Mouse (Mus musculus) frontal cortex, postnatal 14 days (tissue): Measurements from ENCODE around the gene Unc45b.
A peak's percentile ranks its signal among the peaks of the same experiment; 100 is the strongest.
"Not testable (repeated sequence)": the region's sequence is repeated elsewhere in the genome, so short reads cannot be mapped to it uniquely, and the experiment has no call there.

Experiments used
- DNase-seq, 2 experiments: peaks; one replicate each; pipeline ENCODE4 v3.0.0; 2022; ENCODE audit warnings: low spot score in 2 of 2

Gene Unc45b

DNA sequence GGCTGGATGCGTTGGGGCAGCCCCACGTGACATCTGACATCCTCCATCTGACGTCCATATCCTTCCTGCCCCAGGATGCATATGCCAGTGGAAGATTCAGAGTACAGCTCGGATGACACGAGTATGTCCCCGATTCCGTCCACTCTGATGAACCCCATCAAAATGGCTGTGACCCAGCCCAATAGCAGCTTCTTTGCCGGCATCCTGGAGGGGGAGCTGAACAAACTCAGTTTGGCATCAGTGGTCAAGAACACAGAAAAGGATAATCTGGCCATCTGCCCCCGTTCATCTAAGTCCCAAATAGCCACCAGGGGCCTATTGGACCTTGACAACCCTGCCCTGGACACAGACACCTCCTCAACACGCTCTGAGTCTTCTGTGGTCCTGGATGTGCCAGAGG, 12.9 kb upstream of the Unc45b start:
- no peak for DNase-seq

DNA sequence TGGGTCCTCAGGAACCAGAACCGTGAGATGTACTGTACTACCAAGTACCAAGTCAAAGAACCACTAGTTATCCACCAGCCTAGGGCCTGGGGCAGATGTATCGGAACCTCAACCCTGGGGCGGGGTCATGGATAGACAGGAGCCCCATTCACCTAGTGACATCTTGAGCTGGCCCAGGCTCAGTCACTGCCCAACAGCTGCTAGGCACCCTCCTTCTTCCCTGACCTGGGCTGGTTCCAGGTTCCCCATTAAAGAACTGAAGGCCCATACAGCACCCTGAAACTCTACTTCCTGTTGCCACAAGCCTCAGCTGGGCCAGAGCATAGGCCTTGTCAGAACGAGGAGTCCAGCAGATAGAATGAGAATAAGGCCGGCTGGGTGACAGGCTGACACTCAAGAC, 10.6 kb upstream of the Unc45b start:
- no peak for DNase-seq

DNA sequence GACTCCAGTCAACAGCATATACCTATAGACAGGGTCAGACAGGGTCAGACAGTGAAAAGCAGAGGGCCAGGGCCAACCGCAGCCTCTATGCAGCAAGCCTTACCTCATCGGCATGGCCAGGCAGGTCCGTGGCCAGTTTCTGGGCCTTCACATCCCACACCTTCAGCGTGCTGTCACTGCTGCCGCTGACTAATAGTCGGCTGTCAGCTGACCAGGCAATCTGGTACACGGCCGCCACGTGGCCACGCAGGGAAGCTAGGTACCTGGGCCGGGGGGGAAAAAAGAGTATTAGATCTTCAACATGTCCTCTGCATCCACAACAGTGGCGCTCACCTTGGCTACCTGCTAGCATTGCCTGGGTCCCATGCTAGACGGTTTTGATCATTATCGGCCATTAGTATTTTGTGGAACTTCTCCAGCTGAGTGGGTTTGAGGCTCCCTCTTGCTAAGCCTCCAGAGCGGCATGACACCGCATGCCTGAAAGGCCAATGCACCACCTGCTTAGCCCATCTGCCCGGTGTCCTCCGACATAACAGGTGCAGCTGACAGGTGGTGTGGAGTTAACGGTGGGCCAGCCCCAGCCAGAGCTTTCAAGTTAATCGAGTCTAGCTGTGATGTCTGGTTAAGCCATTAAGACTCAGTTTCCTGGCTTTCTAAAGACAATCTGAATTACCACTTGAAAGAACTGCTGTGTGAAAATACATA, 8.6 kb upstream of the Unc45b start:
- no peak for DNase-seq

GRCm38 (mm10) chr11:82904952-82905351, 5.4 kb upstream of the Unc45b start:
- no peak for DNase-seq

- DNase-seq: no peak
These were observed 4.5 kb upstream of the Unc45b start for GRCm38 (mm10) chr11:82905816-82906215.

DNA sequence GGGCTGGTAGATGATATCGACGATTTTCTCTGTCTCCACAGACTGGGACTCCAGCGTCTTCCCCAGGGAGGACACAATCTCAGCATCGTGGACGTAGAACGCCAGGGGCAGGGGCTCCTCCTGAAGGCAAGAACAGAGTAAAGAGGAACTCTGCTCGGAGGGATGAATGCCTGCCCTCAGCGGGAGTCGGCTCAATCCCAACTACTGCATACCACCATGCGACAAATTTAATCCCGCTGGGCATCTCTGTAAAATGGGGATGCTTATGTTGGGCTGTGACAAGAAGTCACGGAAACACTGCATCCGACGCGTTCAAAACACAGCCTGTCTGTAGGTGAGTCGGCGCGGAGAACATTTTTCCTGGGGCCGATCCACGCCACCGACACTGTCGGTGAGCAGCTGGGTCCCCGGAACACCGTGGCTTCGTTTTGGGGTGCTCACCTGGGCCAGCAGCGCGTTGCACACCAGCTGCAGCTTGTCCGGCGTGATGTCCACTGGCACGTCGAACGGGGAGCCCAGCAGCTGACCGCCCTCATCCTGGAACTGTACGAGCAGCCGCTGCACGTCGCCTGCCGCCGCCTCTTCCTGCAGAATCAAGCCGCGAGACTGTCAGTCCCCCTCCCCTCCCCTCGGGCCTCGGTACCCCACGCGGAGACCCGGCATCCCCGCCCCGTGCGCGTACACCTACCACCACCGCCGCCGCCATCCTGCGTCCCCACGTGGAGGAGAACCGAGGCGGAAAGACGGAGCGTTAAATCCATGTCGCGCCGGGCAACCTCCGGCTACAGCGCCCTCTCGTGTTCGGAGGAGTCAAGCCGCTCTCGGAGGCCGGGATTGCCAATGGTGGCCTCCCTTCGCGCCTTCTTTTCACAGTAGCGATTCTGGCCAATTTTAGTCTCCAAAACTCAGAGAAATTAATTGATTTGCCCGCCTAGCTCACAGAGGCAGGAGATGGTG, 2.4 kb upstream of the Unc45b start, which contains the start of gene Nle1:
Gene Nle1, minus strand, starts transcription at position 761 of the 957 bp plus-strand sequence.
- peak; percentile 79 to 92 for DNase-seq

- no peak for DNase-seq
These were observed 1.8 kb upstream of the Unc45b start for GRCm38 (mm10) chr11:82908608-82908989.

DNA sequence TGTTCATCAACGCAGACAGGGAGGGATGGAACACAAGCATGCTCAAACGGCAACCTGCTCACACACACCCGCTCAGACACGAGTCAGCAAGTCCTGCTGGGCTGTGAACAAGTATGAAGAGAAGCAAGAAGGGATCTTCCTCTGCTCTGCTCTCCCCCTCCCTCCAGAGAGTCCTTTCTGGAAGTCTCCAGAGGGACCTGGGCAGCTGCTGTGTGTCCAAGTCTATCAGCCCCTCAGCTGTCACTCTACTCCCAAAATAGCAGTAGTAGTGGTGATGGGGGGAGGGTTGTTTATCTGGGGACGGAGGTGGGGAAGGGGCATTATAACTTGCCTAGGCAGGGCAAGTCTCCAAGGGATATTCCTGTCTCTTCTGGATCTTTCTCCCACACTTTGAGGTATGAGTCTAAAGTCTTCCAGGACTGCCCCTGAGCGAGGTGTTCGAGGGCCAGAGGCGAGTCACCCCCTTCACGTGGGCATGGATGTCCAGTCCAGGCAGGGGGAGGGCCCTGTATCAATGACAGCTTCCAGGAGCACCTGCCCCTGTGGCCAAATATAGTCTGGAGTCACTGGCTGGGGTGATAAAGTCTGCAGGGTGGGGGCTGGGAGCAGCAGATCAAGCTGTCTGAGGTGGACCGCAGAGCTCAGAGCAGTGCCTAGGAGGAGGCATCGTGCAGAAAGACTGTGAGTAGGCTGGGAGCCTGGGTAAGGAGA, 484 bp downstream of the Unc45b start:
- no peak for DNase-seq

DNA sequence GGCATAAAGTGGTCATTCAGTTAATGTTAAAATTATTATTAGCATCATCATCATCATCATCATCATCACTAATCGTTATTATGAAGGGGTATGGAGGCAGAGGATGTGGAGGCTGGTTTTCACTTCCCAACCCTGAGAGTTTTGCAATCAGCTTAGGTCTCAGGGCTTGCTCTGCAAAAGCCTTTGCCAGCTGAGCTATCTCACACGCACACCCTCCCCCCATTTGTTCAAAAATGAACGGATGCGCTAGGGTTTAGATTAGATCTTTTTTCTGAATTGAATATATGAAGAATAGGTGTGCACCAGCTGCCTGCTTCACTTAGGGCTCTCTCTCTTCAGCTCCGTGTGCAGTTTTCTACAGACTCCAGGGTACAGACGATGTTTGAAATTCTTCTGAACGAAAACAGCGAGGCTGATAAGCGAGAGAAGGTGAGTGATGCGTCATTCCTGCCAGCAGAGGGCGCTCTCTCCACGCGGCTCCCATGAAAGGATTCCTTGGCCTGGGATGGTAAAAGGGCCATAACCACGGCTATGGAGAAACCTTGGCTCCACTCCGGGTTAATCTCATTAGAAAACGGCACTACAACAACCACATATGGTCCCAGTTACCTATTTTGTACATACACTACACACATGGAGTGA, 4.5 kb downstream of the Unc45b start:
- peak in 1 of 2 experiments; percentile 72 for DNase-seq

- DNase-seq: no peak
These were observed 10.4 kb downstream of the Unc45b start for GRCm38 (mm10) chr11:82920768-82921167.

DNA sequence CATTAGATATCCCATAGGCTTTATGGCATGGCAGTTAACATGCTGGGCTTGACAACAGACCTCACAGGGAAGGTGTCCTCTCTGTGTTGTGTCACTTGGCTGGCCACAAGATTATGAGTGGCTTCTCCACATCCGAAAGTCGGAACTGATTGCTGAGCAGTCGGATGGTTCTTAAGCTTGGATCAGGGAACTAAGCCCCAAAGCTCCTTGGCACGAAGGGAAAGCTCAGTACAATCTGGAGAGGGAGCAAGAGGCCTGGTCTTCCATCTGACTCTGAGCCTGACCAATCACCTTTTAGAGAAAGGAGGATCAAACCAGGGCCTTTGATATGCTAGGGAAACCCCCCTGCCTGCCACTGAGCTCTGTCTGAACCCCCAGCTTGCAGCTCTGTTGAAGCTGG, 11.3 kb downstream of the Unc45b start:
- no peak for DNase-seq

DNA sequence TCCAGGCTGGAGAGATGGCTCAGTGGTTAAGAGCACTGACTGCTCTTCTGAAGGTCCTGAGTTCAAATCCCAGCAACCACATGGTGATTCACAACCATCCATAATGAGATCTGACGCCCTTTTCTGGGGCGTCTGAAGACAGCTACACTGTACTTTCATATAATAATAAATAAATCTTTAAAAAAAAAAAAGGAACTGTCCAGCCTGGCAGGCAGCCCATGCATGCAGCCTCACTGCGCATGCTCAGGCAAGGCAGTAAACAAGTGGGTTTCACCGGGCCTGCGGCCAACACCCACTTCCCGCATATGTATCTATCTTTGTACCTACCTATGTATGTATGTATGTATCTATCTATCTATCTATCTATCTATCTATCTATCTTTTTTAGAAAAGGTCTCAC, 13.6 kb downstream of the Unc45b start:
- not testable (repeated sequence) for DNase-seq

DNA sequence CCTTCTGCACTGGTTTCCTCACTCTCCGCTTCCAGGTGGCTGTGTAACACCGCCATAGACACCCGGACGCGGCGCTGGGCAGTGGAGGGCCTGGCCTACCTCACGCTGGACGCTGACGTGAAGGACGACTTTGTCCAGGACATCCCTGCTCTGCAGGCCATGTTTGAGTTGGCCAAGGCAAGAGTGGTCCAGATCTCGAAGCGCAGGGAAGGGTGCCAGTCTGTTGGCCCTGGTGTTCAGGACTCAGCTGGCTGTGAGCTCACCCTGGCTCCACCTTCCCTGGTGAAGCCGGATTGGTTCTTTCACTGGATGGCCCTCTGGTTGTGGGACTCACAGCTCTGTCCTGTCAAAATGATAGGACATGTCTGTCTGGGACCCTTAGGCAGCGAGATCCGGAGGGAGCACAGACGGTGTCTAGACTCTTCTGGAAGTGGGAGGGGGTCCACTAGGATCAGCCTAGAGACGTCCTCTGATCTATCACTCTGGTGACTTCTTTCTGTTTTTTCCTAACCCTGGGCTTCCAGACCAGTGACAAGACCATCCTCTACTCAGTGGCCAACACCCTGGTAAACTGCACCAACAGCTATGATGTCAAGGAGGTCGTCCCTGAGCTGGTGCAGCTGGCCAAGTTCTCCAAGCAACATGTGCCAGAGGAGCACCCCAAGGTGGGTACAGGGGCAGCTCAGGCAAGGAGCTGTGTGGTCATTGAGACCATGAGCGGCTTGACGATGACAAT, 18.7 kb downstream of the Unc45b start:
- DNase-seq: no peak

- no peak for DNase-seq
These were observed 19.2 kb downstream of the Unc45b start for GRCm38 (mm10) chr11:82929633-82929950.

DNA sequence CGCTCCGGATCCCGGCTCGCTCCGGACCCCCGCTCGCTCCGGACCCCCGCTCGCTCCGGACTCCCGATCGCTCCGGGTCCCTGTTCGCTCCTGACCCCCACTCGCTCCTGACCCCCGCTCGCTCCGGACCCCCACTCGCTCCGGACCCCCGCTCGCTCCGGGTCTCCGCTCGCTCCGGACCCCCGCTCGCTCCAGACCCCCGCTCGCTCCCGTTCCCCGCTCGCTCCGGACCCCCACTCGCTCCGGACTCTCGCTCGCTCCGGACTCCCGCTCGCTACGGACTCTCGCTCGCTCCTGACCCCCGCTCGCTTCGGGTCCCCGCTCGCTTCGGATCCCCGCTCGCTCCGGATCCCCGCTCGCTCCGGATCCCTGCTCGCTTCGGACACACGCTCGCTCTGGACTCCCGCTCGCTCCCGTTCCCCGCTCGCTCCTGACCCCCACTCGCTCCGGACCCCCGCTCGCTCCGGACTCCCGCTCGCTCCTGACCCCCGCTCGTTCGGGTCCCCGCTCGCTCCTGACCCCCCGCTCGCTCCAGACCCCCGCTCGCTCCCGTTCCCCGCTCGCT, 20.1 kb downstream of the Unc45b start:
- not testable (repeated sequence) for DNase-seq

DNA sequence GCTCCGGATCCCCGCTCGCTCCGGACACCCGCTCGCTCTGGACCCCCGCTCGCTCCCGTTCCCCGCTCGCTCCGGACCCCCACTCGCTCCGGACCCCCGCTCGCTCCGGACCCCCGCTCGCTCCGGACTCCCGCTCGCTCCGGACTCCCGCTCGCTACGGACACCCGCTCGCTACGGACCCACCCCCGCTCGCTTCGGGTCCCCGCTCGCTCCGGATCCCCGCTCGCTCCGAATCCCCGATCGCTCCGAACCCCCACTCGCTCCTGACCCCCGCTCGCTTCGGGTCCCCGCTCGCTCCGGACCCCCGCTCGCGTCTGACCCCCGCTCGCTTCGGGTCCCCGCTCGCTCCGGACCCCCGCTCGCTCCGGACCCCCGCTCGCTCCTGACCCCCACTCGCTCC, 20.8 kb downstream of the Unc45b start:
- DNase-seq: not testable (repeated sequence)

DNA sequence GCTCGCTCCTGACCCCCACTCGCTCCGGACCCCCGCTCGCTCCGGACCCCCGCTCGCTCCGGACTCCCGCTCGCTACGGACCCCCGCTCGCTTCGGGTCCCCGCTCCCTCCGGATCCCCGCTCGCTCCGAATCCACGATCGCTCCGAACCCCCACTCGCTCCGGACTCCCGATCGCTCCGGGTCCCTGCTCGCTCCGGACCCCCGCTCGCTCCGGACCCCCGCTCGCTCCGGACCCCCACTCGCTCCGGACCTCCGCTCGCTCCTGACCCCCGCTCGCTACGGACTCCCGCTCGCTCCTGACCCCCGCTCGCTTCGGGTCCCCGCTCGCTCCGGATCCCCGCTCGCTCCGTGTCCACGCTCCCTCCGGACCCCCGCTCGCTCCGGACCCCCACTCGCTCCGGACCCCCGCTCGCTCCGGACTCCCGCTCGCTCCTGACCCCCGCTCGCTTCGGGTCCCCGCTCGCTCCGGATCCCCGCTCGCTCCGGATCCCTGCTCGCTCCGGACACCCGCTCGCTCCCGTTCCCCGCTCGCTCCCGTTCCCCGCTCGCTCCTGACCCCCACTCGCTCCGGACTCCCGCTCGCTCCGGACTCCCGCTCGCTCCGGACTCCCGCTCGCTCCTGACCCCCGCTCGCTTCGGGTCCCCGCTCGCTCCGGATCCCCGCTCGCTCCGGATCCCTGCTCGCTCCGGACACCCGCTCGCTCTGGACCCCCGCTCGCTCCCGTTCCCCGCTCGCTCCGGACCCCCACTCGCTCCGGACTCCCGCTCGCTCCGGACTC, 21.5 kb downstream of the Unc45b start:
- DNase-seq: not testable (repeated sequence)

GRCm38 (mm10) chr11:82933186-82933585, 22.8 kb downstream of the Unc45b start:
- DNase-seq: no peak

GRCm38 (mm10) chr11:82943336-82943735, 33.0 kb downstream of the Unc45b start:
- DNase-seq: no peak

- no peak for DNase-seq
These were observed 35.3 kb downstream of the Unc45b start for GRCm38 (mm10) chr11:82945636-82946035.
